Mouse (Mus musculus) liver, postnatal 0 days (tissue): ENCODE measurements at regions not wholly inside any gene's neighbourhood (a gene's known extent, or its start where the extent isn't known, plus 50 kb on each side); places are given as distances from the start of the nearest gene placed in this dataset.

Experiments
- ATAC-seq: fragments of 200-750 bp; cut with Nextera tagmentation; 2 replicates; pipeline ENCODE4 v1.8.0; 2017; ENCODE audit warnings: mild to moderate bottlenecking, moderate library complexity
- DNase-seq: peaks from one replicate; pipeline ENCODE4 v3.0.0-alpha.2; 2016
- H3K27ac ChIP-seq: fragments of 300-500 bp; sonication (generic); 2 replicates; pipeline ENCODE4 v1.5.1; 2014; ENCODE audit warnings: antibody characterized with exemption, moderate library complexity, mild to moderate bottlenecking, low read depth
- H3K27me3 ChIP-seq: fragments of 300-500 bp; sonication (generic); 2 replicates; pipeline ENCODE4 v1.6.1; 2014; ENCODE audit warnings: low read length, control low read depth, mixed read lengths; ENCODE audit not compliant: insufficient read depth
- H3K36me3 ChIP-seq: fragments of 300-500 bp; sonication (generic); replicated peaks from 2 replicates; pipeline ENCODE4 v1.6.1; 2014; ENCODE audit warnings: mild to moderate bottlenecking, control low read depth, low read length, moderate library complexity, mixed read lengths; ENCODE audit not compliant: insufficient read depth
- H3K4me1 ChIP-seq: fragments of 300-500 bp; sonication (generic); 2 replicates; pipeline ENCODE4 v1.6.1; 2014; ENCODE audit warnings: antibody characterized with exemption, mild to moderate bottlenecking, control low read depth; ENCODE audit not compliant: insufficient read depth
- H3K4me2 ChIP-seq: fragments of 300-500 bp; sonication (generic); 2 replicates; pipeline ENCODE4 v1.6.1; 2014; ENCODE audit warnings: low read depth, mild to moderate bottlenecking, low read length, moderate library complexity, mixed read lengths
- H3K4me3 ChIP-seq: fragments of 300-500 bp; sonication (generic); 2 replicates; pipeline ENCODE4 v1.5.1; 2014; ENCODE audit warnings: low read depth, low read length
- H3K9ac ChIP-seq: fragments of 300-500 bp; sonication (generic); replicated peaks from 2 replicates; pipeline ENCODE4 v1.6.1; 2014; ENCODE audit warnings: mild to moderate bottlenecking, moderate library complexity
- H3K9me3 ChIP-seq: fragments of 300-500 bp; sonication (generic); 2 replicates; pipeline ENCODE4 v1.6.1; 2016; ENCODE audit warnings: mild to moderate bottlenecking, control low read depth, low read length, mixed read lengths
- CTCF ChIP-seq: sonication (generic); IDR thresholded peaks from 2 replicates; pipeline ENCODE4 v1.5.1; 2016; ENCODE audit warnings: antibody characterized with exemption, low read depth
- EP300 ChIP-seq: IDR thresholded peaks from 2 replicates; pipeline ENCODE4 v1.6.1; 2016; ENCODE audit warnings: antibody characterized with exemption, low read depth, mild to moderate bottlenecking
- WGBS: fragments of 180-500 bp; shearing (Covaris S2); extraction: QIAGEN DNeasy Blood & Tissue Kit; methylation state at CpG from one replicate; pipeline ENCODE4 v1.1.7; 2014; ENCODE audit not compliant: insufficient replicate concordance; 5-methylcytosine and 5-hydroxymethylcytosine counted together

DNA sequence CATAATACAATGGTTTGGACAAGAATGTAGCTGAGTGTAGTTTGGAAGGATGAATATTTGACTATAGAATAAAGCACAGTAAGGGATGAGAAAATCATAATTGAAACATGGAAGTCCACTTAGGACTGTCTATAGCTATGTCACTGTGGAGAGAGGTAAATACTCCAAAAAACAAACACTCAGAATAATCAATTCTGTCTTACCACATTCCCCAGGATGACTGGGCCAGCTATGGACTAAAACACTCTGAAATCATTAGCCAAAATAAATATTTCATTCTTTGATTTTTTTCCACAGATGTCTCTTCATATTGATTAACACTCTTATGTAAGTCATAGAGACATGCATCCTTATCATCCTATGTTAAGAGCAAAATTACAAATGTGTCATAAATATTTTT, 274.1 kb upstream of the Klf6 start:
- no peak overlapping the region for H3K4me2 ChIP-seq
- H3K9ac ChIP-seq, result no peak overlapping the region
- 0 out of 2 replicates have a peak, but pooled peaks cover 3% of the 10 kb centered on the region for H3K4me1 ChIP-seq
- H3K36me3 ChIP-seq, result no peaks in the 10 kb centered on the region
- no peaks in the 10 kb centered on the region for H3K27me3 ChIP-seq
- no peak overlapping the region for H3K4me3 ChIP-seq
- no peaks in the 10 kb centered on the region for H3K9me3 ChIP-seq
- H3K27ac ChIP-seq, result no peak overlapping the region
- TF ChIP-seq EP300 (no peak), CTCF (no peak)
- DNase-seq (no peak), ATAC-seq (peak; percentile 70; the same call in 1 of the 2 replicates)

DNA sequence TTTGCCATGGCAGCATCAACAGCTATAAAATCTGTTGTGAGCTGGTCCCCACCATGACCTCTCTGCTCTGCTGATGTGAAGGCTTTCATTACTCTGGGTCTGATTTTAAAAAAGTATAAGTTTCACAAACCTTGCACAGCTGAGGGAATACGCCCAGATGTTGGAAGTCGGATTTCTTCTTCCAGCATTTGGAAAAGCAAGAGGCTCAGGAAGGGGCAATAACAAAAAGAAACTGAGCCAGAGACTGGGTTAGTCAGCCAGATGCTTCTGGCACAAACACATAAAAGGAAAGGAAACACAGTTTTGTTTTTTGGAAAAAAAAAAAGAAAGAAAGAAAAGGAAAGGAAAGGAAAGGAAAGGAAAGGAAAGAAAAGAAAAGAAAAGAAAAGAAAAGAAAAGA, 270.0 kb upstream of the Klf6 start:
- no peak overlapping the region for H3K4me3 ChIP-seq
- H3K4me2 ChIP-seq, result no peak overlapping the region
- DNase-seq (no peak), ATAC-seq (no peak)
- H3K27ac ChIP-seq, result no peak overlapping the region
- no peaks in the 10 kb centered on the region for H3K36me3 ChIP-seq
- H3K27me3 ChIP-seq, result no peaks in the 10 kb centered on the region
- WGBS, result 81% methylated on average over 2 of the region's 2 CpGs
- H3K9me3 ChIP-seq, result no peaks in the 10 kb centered on the region
- H3K4me1 ChIP-seq, result 0 out of 2 replicates have a peak, but pooled peaks cover 3% of the 10 kb centered on the region
- no peak overlapping the region for H3K9ac ChIP-seq
- no peak for TF ChIP-seq EP300
- no peak for TF ChIP-seq CTCF

DNA sequence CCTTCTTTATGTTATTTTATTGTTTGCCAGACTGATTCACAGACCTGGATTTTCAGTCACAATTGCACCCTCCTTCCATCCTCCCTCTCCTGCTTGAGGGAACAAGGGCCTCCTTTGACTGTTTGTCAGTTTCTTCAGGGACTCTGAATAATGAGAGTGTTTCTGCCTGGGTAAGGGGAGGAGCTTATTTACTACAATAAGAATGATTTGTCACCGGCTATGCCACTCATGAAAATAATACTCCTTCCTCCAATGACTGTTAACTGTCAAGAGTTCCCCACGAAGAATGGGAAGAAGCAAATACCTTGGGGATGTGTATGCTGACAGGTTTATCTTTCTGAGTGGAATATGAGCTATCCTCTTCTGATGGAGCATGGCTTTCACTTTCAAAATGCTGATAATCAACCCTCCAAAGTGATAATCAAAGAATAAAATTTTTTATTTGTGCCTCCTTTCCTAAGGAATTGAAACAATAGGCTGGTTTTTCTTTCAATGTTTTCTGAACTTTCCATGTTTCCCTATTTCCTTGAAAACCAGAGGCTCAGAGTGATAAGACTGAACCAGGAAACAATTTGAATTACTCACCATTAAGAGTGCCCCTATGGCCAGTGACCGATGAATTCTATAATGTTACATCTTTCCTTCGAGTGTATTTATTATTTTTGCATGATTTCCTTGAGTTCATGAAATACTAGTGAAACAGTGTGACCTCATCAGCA, 269.3 kb upstream of the Klf6 start:
- Histone ChIP-seq H3K27me3 (no peaks in the 10 kb centered on the region), H3K4me3 (no peak overlapping the region), H3K27ac (no peak overlapping the region), H3K9me3 (no peaks in the 10 kb centered on the region), H3K36me3 (no peaks in the 10 kb centered on the region), H3K9ac (no peak overlapping the region), H3K4me1 (0 out of 2 replicates have a peak, but pooled peaks cover 3% of the 10 kb centered on the region), H3K4me2 (peak overlapping the region; percentile 23; the same call in 1 of the 2 replicates)
- no peak for TF ChIP-seq EP300
- TF ChIP-seq CTCF, result no peak
- DNase-seq, result no peak
- 23% methylated on average over 4 of the region's 4 CpGs for WGBS
- ATAC-seq, result peak; percentile 64

DNA sequence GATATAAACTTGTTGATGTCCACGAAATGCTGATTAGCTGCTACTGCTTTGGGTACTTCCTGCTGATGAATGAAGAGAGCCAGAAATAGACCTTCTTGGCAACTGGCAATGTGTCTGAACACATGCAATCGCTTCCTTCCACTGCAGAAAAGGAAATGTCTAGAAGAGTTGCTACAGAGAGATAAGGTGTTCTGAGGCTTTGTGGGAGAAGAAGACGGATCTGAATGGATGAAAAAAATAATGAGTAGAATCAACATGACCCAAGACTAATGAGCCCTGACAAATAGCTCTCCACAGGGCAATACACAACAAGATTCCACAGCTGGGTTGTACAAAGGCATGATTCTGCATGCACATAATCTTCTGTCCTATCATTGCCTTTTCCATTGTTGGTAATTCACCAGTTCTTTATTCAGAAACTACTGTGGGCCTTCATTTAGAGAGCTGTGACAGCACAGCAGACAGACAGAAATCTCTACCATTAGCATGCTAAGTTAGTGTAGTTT, 268.7 kb upstream of the Klf6 start:
- TF ChIP-seq EP300 (peak; percentile 93), CTCF (no peak)
- Histone ChIP-seq H3K36me3 (no peaks in the 10 kb centered on the region), H3K9ac (no peak overlapping the region), H3K27me3 (no peaks in the 10 kb centered on the region), H3K27ac (no peak overlapping the region), H3K4me1 (0 out of 2 replicates have a peak, but pooled peaks cover 3% of the 10 kb centered on the region), H3K4me2 (no peak overlapping the region), H3K4me3 (no peak overlapping the region), H3K9me3 (no peaks in the 10 kb centered on the region)
- peak; percentile 81 for ATAC-seq
- 20% methylated on average over 3 of the region's 3 CpGs for WGBS
- DNase-seq, result no peak

DNA sequence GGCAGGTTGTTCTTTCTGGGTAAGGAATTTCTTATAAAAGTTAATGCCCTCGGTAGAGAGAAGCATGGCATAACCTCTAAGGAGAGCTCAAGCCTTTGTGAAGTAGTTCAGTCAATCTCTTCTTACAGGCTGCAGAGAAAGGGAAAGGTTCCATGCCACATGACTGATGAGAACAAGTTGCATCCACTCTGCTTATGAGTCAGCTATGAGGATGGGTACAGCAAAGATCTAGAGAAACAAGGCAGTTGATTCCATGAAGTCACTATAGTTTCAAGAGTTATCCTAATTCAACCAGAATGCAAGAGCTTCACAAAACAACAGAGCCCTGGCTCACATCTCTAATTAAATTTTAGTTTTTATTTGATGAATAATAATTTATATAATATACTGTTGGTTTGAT, 259.6 kb upstream of the Klf6 start:
- no peak overlapping the region for H3K9ac ChIP-seq
- H3K27ac ChIP-seq, result no peak overlapping the region
- no peaks in the 10 kb centered on the region for H3K9me3 ChIP-seq
- 72% methylated on average over 1 of the region's 1 CpGs for WGBS
- TF ChIP-seq CTCF, result no peak
- no peak for TF ChIP-seq EP300
- H3K4me1 ChIP-seq, result no peaks in the 10 kb centered on the region
- no peak overlapping the region for H3K4me2 ChIP-seq
- no peak for DNase-seq
- H3K36me3 ChIP-seq, result no peaks in the 10 kb centered on the region
- no peak for ATAC-seq
- H3K4me3 ChIP-seq, result no peak overlapping the region
- H3K27me3 ChIP-seq, result no peaks in the 10 kb centered on the region

DNA sequence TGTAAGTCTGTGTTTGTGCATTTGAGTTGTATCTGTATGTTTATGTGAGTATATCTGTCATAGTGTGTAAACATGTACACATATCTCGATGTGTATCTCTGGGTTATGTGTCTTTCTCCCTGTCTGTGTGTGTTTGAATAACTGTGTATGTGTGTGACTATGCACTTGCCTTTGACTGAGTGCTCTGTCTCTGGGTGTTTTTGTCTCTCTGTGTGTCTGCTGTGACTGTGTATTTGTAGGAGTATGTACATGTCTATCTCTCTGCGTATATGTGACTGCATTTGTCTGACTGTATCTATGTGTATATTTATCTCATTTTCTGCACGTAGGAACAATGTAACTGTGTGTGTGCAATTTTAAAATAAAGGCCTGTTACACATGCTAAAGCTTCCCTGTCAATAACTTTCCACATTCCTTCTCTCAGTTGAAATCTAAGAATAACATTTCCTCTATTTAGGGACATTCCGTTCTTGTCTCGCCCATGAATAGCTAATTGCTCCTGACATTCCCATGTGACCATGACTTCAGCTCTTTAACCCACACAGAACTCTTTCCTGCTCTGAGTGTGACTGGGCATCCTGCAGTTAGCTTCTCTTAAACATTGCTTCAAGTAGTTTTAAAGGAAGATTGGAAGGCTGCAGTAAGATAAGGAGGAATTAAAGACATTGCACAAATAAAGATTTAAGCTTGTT, 257.2 kb upstream of the Klf6 start:
- H3K36me3 ChIP-seq, result no peaks in the 10 kb centered on the region
- H3K4me1 ChIP-seq, result no peaks in the 10 kb centered on the region
- no peak overlapping the region for H3K9ac ChIP-seq
- no peak overlapping the region for H3K4me2 ChIP-seq
- H3K9me3 ChIP-seq, result no peaks in the 10 kb centered on the region
- no peaks in the 10 kb centered on the region for H3K27me3 ChIP-seq
- no peak overlapping the region for H3K4me3 ChIP-seq
- 52% methylated on average over 5 of the region's 5 CpGs for WGBS
- ATAC-seq (peak; percentile 74), DNase-seq (no peak)
- H3K27ac ChIP-seq, result peak overlapping the region; percentile 51; the same call in 1 of the 2 replicates
- TF ChIP-seq EP300 (peak; percentile 89), CTCF (no peak)
